Mouse (Mus musculus) layer of hippocampus, adult 2 months (tissue): ENCODE results near the gene Slc46a3. TPM values are rescaled to one million over a fixed set of nuclear protein-coding genes. Genes with fewer than 3 reads are reported as not detected.

Experiments
- DNase-seq, 2 experiments: peaks; one replicate each; pipeline ENCODE4 v3.0.0; 2022; ENCODE audit warnings: low spot score in 2 of 2
- H3K27ac ChIP-seq: fragments of 200-600 bp; 2 replicates; pipeline ENCODE4 v1.8.1; 2022
- H3K4me3 ChIP-seq: fragments of 200-600 bp; 2 replicates; pipeline ENCODE4 v1.8.1; 2022; ENCODE audit warnings: mild to moderate bottlenecking
- CTCF ChIP-seq: fragments of 200-600 bp; conservative IDR thresholded peaks from 2 replicates; pipeline ENCODE4 v1.8.1; 2022; ENCODE audit warnings: antibody characterized with exemption, mild to moderate bottlenecking, moderate library complexity
- total RNA-seq, 2 experiments: library from RNA; stranded (reverse); gene quantifications; 2 replicates each; pipeline ENCODE4 v1.2.3; 2021

Gene Slc46a3
- total RNA-seq, 2 experiments from 2014 or later: 7.7 to 8.0 TPM

- peak overlapping the region; percentile 94 for H3K4me3 ChIP-seq
- H3K27ac ChIP-seq: peak overlapping the region; percentile 96
- DNase-seq: no peak
- TF ChIP-seq CTCF: no peak
Observed at GRCm38 (mm10) chr5:147860076-147860448, 34.6 kb downstream of the Slc46a3 start.

GRCm38 (mm10) chr5:147850194-147850593 lies 44.4 kb downstream of the Slc46a3 start:
- DNase-seq: no peak
- Histone ChIP-seq H3K27ac (peak overlapping the region; percentile 63; the same call in 1 of the 2 replicates), H3K4me3 (no peak overlapping the region)
- no peak for TF ChIP-seq CTCF

- TF ChIP-seq CTCF: peak; percentile 83
- peak overlapping the region; percentile 54; the same call in 1 of the 2 replicates for H3K27ac ChIP-seq
- peak; percentile 39 to 79 for DNase-seq
- no peak overlapping the region for H3K4me3 ChIP-seq
Observed at GRCm38 (mm10) chr5:147848164-147848863, 46.3 kb downstream of the Slc46a3 start.

- no peak overlapping the region for H3K27ac ChIP-seq
- TF ChIP-seq CTCF: no peak
- DNase-seq: no peak
Observed at GRCm38 (mm10) chr5:147847361-147847760, 47.3 kb downstream of the Slc46a3 start.

GRCm38 (mm10) chr5:147845319-147845718 lies 49.3 kb downstream of the Slc46a3 start:
- Histone ChIP-seq H3K4me3 (no peak overlapping the region), H3K27ac (no peak overlapping the region)
- no peak for TF ChIP-seq CTCF
- no peak for DNase-seq

More at GRCm38 (mm10) chr5:147847361-147847760, 47.3 kb downstream of the Slc46a3 start:
- H3K4me3 ChIP-seq: no peak overlapping the region

GRCm38 (mm10) chr5:147843340-147843739 lies 51.3 kb downstream of the Slc46a3 start:
- Histone ChIP-seq H3K4me3 (no peak overlapping the region), H3K27ac (no peak overlapping the region)
- no peak for TF ChIP-seq CTCF
- DNase-seq: no peak

GRCm38 (mm10) chr5:147839418-147839817 lies 55.2 kb downstream of the Slc46a3 start:
- DNase-seq: no peak
- no peak overlapping the region for H3K4me3 ChIP-seq
- no peak for TF ChIP-seq CTCF
- no peak overlapping the region for H3K27ac ChIP-seq

GRCm38 (mm10) chr5:147834841-147835500 lies 59.6 kb downstream of the Slc46a3 start:
- TF ChIP-seq CTCF: no peak
- no peak overlapping the region for H3K4me3 ChIP-seq
- no peak for DNase-seq
- no peak overlapping the region for H3K27ac ChIP-seq

- H3K4me3 ChIP-seq: no peak overlapping the region
- no peak for DNase-seq
- H3K27ac ChIP-seq: no peak overlapping the region
- no peak for TF ChIP-seq CTCF
Observed at GRCm38 (mm10) chr5:147832842-147833241, 61.8 kb downstream of the Slc46a3 start.

- Histone ChIP-seq H3K4me3 (no peak overlapping the region), H3K27ac (no peak overlapping the region)
- no peak for TF ChIP-seq CTCF
- no peak for DNase-seq
Observed at GRCm38 (mm10) chr5:147828846-147829245, 65.8 kb downstream of the Slc46a3 start.

Other genes with a start within 250 kb of the Slc46a3 start
- gene Flt1, start 168.8 kb downstream of the Slc46a3 start, total RNA-seq: 10 to 100 TPM; 31.7 to 34.7 TPM
- gene Pomp, start 34.4 kb downstream of the Slc46a3 start, total RNA-seq: 100 to 1,000 TPM; 143 to 148 TPM
- 10 to 100 TPM; 32.5 to 36.0 TPM for gene Mtus2, start 62.5 kb upstream of the Slc46a3 start, total RNA-seq